Mouse (Mus musculus) T-helper 2 cell (primary cell): ENCODE measurements around the gene Gm17693.

ENCODE experiments used
- in situ Hi-C: fragments of 300-600 bp; cut with MboI, MseI; formaldehyde crosslinking; loops from one replicate; pipeline ENCODE4 v1.15.1; 2025; ENCODE audit warnings: high pct_unique_total_duplicates

Gene Gm17693

GRCm38 (mm10) chrX:125705144-125705543 is at the start of gene Gm17693:
Gm17693 (plus strand) TSS chrX:125705444.
- in situ Hi-C loops, result loop anchor here (25.0 kb wide), 1 partner anchor 332 kb away; no protein-coding TSS in a partner anchor
